Mouse (Mus musculus): ENCODE results near the gene Gm11639.

DNA sequence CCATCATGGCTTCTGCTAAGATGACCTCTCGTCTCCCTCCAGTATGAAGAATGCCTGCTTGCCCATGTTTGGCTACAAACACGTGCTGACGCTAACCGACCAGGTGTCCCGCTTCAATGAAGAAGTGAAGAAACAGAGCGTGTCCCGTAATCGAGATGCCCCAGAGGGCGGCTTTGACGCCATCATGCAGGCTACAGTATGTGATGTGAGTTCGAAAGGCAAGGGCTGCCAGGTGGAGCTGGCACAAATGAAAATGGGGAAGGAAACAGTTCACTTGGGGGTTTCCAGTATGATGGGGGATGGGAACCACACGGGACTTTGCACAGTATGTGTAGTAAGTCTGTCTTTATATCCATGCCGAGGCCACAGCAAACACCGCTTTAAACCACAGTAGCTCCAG lies 48.5 kb upstream of the Gm11639 start:
- no peak for TF ChIP-seq CTCF (IDR thresholded peaks at IDR 0.05; ENCODE audit: low read depth)
- TF ChIP-seq EP300 (IDR thresholded peaks at IDR 0.05; ENCODE audit: low read depth), result no peak

All from liver, postnatal 0 days (tissue).